Mouse (Mus musculus) kidney, adult 9 months (tissue): ENCODE measurements around the gene Gpr142.

Experiments used
- DNase-seq: peaks from one replicate; pipeline ENCODE4 v3.0.0; 2022

The Gpr142 gene

DNA sequence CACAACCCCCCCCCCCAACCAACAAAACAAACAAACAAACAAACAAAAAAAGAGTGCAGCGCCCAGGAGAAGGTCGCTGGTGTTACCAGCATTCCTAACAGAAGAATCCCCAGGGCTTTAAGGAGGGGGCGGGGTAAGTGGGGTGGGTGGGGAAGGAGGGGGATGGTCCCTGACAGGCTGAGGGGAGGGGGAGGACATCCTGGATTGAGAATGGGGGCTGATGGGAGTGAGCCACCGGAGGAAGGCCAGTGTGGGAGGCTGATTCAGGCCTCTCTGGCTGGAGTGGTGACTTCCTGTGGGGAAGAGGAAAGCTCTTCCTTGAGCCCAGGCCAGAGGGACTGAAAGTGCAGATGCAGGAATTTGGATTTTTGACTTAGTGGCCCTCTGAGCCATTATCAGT, 47.6 kb downstream of the Gpr142 start:
- DNase-seq = peak; percentile 4

DNA sequence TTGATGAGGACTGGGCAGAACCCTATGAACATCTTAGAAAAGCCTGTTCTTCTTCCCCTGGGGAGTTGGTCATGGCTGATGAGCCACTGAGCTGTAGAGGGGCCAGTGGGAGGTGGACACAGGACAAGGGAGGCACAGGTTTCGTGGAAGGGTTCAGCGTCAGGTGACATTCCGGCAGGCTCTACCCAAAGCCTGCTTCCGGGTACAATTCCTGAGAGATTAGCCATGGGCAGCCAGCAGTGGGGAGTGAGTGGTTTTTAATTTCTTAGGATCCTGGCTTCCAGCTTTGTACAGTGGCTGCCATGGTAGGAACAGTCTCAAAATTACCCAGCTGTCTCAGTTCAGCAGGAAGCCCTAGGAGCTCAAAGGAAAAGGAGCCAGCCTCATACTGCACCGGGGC, 48.3 kb downstream of the Gpr142 start:
- DNase-seq = peak; percentile 31

DNA sequence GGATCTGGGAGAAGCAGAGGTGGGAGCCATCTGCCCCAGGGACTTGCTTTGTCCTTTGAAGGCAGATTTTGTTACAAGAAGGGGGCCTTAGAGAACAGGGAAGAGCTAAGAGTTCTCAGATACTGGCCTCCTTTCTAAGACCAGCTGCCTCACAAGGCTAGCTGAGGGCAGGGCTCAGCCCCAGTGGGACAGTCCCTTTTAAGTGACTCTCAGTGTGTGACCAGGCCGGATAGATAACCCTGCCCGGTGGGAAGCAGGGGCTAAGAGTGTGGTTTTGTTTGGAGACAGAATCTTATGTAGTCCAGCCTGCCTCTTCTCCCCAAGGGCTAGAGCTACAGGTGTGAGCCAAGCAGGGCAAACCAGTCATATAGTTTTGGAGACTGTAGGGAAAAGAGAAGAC, 50.8 kb downstream of the Gpr142 start:
- peak; percentile 29 for DNase-seq

DNA sequence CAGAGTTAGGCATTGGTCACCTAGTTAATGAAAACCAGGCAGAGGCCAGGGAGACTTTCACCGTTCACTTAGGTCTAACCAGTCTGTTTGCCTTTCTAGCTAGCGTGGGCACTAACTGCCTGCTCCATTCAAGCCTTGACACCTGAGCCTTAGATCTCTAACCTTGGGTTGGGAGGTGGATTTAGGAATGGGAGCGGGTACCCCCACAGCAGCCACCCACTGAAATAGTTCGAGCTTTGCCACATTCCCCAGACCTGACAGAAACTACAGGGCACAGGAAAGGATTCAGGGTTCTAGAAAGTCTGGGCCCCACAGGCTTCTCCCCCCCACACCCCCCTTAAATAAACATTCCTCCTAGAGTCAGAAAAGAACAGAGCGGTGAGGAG, 51.3 kb downstream of the Gpr142 start:
- DNase-seq = peak; percentile 82

DNA sequence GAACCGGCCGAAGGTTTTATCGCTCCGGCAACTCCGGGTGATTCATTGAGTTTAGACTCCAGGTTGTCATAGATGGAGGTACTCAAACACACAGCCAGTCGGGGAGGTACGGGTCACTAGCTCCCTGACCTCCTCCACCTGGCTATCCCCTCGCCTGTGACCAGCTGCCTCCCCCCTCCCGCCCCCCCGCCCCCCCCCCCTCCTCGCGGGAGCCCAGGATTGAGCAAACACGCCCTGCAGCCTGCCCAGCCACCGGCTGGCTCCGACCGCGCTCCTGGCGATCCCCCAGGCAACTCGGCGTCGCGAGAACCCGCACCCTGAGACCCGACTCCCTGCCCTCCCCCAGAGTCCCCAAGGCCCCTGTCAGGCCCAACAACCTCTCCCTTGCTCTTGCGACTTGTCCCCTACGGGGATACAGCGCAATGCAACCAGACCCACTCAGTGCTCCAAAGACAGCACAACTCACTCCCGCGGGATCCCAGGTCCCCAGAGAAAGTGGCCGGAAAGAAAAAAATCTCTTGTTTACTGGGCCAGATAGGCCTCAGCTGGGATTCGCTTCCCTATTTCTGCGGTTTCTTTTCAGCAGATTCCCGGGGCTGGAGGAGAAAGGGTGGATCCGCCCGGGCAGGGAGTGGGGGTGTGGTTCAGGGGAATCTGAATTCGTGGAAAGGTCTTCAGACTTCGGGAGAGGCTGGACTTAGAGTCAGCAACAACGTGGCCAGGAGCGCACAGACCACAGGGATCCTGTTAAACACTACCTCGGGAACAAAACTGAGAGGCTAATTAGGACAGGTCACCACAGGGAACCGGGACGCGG, 51.9 kb downstream of the Gpr142 start, which contains the start of gene Gprc5c:
Gene Gprc5c, plus strand, starts transcription at position 701 of the 817 bp plus-strand sequence.
- peak; percentile 91 for DNase-seq

DNA sequence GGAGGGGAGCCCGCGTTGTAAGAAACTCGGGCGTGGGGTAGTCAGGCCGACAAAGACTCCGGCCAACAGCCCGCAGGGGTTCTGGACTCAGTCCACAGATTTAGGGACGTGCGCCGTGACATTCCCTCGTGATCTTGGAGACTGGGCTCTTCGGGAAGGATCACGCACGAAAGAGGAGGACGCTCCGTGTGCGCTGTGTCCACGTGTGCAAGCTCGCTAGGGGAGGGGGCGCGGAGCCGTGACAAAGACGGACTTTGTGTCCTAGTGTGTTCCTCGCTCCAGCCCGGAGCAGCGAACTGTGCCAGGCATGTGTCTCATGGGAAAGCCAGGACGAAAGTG, 52.5 kb downstream of the Gpr142 start:
- no peak for DNase-seq

DNA sequence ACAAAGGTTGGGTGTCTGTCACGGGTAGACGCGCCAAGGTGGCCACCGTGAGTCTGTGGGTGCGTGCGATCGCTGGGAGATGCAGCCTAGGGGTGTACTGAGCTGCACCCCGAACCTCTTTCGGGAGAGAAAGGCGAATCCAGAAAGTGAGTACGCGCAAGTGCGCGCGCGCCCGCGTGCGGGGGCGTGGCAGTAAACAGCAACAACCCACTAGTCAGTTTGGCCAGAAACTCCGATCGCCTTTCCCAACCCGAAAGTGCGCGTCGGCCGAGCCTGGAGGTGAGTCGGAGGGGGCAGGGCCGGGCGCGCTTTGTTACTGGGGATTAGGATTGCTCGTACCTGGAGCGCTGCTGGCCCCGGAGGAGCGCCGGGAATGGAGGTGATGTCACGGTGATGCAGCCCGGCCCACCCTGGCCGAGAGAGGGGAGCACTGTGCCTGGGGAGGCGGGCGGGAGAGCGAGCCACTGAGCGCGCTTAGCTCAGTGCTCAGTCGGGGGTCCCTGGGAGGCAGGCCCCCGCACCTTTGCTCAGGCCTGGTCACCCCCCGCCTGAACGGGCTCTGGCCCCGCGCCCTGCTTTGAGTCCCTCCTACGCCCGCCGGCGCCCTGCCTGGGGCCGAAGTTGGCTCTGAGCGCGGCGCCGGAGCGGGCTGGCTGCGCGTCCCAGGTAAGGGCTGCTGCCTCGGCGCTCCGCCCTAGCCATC, 53.0 kb downstream of the Gpr142 start:
- peak; percentile 93 for DNase-seq

DNA sequence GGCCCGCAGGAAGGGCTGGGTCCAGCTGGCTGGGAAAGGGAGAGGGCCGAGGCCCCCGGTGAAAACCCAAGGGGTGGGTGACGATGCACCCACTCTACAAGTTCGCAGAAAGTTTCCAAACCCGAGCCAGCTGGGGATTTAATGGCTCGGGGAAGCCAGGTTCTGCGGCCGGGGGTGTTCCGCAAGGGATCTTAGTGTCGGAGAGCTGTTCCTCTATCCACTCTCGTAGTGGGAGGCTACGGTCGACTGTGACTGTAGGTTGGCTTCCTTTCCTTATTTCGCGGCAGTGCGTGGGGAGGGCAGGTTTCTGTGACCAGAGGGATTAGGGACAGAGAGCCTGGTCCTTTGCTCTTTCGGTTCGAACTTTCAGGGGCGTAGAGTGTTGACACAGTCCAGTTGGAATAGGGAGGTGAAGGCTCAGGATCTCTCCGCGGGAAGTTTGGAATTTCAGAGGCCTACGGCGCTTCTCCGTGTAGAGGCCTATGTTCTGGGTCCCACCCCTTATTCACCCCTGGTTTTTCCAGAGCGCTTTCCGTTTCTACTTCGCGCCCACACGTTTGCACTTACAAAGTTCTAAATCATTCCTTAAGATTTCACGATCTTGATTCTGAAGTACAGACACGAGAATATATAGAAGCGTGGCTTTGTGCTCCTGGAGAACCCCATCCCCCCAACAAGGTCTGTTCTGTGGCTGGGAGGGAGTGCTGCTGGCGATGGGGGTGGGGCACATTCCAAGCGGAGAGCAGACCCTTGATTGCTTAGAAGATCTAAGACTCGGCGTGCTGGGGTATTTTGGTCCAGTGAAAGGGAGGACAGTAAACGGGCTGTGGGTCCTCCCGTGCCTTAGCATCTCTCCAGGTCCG, 53.8 kb downstream of the Gpr142 start:
- DNase-seq = no peak

DNA sequence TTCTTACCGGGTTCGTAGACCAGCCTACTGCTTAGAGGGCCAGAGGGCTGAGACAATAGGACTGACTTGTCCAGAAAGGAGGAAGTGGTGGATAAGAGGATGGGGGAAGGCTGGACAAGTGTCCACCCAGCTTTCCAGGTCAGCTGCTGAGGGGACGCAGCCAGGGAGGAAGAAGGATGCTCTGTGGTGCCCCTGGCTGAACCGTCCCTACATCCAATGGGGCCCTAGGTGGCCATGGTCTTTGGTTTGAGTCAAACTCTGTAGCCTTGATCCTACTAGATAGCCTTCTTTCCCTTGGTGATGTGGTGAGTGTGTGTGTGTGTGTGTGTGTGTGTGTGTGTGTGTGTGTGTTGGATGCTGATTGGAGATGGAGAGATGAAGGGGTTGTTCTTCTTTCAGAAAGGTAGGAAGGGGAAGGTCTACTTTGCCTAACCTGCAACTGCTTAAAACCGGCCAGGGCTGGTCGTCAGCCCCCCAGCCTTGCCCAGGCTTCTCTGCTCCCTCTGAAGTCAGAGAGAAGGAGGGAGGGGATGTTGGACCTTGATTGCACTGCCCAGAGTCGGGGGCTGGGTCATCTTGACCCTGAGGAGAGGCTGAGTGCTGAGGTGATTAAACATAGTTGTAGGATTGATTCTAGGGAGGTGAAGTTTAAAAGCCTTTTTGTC, 54.6 kb downstream of the Gpr142 start:
- DNase-seq = no peak

DNA sequence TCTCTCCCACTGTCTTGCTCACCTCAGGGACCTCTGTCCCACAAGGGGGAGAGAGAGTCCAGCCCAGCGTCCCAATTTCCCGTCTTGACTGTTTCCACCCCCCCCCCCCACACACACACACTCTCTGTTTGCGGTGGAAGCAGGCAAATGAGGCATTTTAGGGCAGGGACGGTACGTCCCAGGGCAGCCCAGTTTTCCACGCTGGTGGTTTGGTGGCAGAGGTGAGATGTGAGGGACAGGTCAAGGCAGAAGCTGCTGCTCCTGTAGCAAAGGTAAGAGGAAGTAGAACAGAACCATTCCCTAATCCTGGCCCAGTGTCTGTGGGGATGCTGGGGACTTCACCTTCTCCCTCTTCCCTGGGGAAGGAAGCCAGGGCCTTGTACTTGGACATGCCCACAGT, 55.9 kb downstream of the Gpr142 start:
- DNase-seq = no peak

DNA sequence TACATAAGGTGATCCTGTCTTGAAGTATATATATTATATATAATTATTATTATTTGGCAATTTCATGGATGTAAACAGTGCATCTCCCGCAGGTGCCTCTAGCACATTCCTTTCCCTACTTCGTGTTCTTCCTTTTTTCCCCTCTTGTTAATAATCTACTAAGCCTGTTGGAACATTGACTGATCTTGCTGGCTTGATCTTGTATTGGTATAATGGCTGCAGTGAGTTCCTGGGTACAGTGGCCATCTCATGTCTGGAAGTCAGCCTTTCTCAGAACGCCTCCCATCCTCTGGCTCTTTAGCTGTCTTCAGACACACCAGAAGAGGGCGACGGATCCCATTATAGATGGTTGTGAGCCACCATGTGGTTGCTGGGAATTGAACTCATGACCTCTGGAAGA, 57.4 kb downstream of the Gpr142 start:
- DNase-seq = peak; percentile 85
